Comparison of ENCODE assay signal across 12 mouse cellular contexts in the genomic region with DNA sequence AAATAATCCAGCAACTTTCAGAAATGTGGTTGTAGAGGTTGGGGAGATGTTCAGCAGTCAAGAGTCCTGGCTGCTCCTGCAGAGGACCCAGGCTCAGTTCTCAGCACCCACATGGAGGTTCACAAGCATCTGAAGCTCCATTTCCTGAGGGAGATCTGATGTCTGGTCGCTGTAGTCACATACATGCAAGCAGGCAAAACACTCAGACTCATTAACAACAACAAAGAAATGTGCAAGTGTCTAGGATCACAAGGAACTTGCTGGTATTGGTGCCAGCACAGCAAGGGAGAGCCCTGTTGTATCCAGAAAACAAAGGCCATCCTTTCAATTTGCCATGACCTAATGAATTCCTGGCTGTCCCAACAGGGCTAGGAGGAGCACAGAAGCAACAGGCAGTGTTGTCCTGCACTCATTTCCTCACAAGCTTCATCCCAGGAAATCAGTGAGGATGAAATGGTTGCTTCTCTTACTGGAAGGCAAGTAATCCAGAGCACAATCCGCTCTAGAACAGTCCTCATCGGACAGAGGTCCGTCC. TPM values are rescaled to one million over a fixed set of nuclear protein-coding genes. Genes with fewer than 3 reads are reported as not detected.
A peak's percentile ranks its signal among the peaks of the same experiment; 100 is the strongest.
DNase-seq lines count a peak whose midpoint lies in the region; ATAC-seq and TF ChIP-seq lines count a peak whose summit lies in the region.
"Had no signal": no experiment of that assay in that cellular context is flagged by ENCODE, and none has a peak within 500 bp of the region (broad histone marks: within the 10 kb centered on the region; RNA-seq: fewer than 3 reads in every experiment).

No protein-coding gene starts in this region.

- H3K9ac ChIP-seq in heart, embryonic 12.5 days: no peak overlapping the region
- no peak overlapping the region for H3K9ac ChIP-seq in hindbrain, embryonic 15.5 days
- H3K9ac ChIP-seq: limb, embryonic 13.5 days had no signal

- 78% methylated on average over 4 of the region's 4 CpGs for WGBS in heart, embryonic 12.5 days
- 86% methylated on average over 4 of the region's 4 CpGs for WGBS in hindbrain, embryonic 15.5 days

- intact Hi-C loops in heart, postnatal 14 days (cut with DNase I): no loop called here
- intact Hi-C loops in left cerebral cortex, adult 2 months (cut with DNase I): loop anchor here (5.0 kb wide), 2 partner anchors 79 to 199 kb away; a partner anchor contains a TSS
- intact Hi-C loops in left cerebral cortex, postnatal 14 days (cut with DNase I): loop anchor here (5.0 kb wide), 1 partner anchor 84 kb away; no protein-coding TSS in a partner anchor

- ATAC-seq in heart, embryonic 12.5 days (ENCODE audit: insufficient number of reproducible peaks, low FRiP score): no peak
- no peak for ATAC-seq in hindbrain, embryonic 15.5 days (ENCODE audit: low FRiP score, low read depth)

- H3K27me3 ChIP-seq in heart, embryonic 12.5 days (replicated peaks): no peaks in the 10 kb centered on the region
- no peaks in the 10 kb centered on the region for H3K27me3 ChIP-seq in hindbrain, embryonic 15.5 days
- H3K27me3 ChIP-seq: limb, embryonic 13.5 days had no signal

- H3K4me1 ChIP-seq in heart, embryonic 12.5 days (replicated peaks): peaks cover 39% of the 10 kb centered on the region
- peaks cover 39% of the 10 kb centered on the region for H3K4me1 ChIP-seq in hindbrain, embryonic 15.5 days (replicated peaks)

- H3K27ac ChIP-seq in heart, embryonic 12.5 days (ENCODE audit: poor library complexity, severe bottlenecking): peak overlapping the region; percentile 70
- H3K27ac ChIP-seq in left cerebral cortex, adult 2 months: peak overlapping the region; percentile 96
- no peak overlapping the region for H3K27ac ChIP-seq in hindbrain, embryonic 15.5 days (replicated peaks)
- H3K27ac ChIP-seq: limb, embryonic 13.5 days had no signal

- no peak for TF ChIP-seq CTCF in left cerebral cortex, adult 2 months (IDR thresholded peaks at IDR 0.05)

- peak overlapping the region; percentile 51 for H3K4me2 ChIP-seq in heart, embryonic 12.5 days
- peak overlapping the region; percentile 52; the same call in 1 of the 2 replicates for H3K4me2 ChIP-seq in hindbrain, embryonic 15.5 days
- H3K4me2 ChIP-seq: limb, embryonic 13.5 days had no signal

- no peaks in the 10 kb centered on the region for H3K9me3 ChIP-seq in heart, embryonic 12.5 days (replicated peaks)
- H3K9me3 ChIP-seq in hindbrain, embryonic 15.5 days: no peaks in the 10 kb centered on the region
- H3K9me3 ChIP-seq: limb, embryonic 13.5 days had no signal

- no peak for DNase-seq in heart, postnatal 14 days
- DNase-seq in left cerebral cortex, adult 2 months (ENCODE audit: extremely low spot score in 1 of 2, low spot score in 2 of 2): no peak
- DNase-seq in left cerebral cortex, postnatal 14 days (ENCODE audit: low spot score in 2 of 2): no peak
- DNase-seq in ES-CJ7 (ENCODE audit: low read depth, low spot score): peak; percentile 27
- DNase-seq in ovary, adult 18-20 months (ENCODE audit: low spot score): no peak
- no peak for DNase-seq in cerebellum, adult 11 months
- DNase-seq: adrenal gland, adult 2 months; lung, postnatal 10 days had no signal

- H3K36me3 ChIP-seq in heart, embryonic 12.5 days: no peaks in the 10 kb centered on the region
- no peaks in the 10 kb centered on the region for H3K36me3 ChIP-seq in hindbrain, embryonic 15.5 days

- peak overlapping the region; percentile 21 for H3K4me3 ChIP-seq in heart, embryonic 12.5 days
- H3K4me3 ChIP-seq in left cerebral cortex, adult 2 months: peak overlapping the region; percentile 62
- H3K4me3 ChIP-seq in hindbrain, embryonic 15.5 days: no peak overlapping the region
- H3K4me3 ChIP-seq: erythroblast, embryonic 14.5 days; limb, embryonic 13.5 days had no signal

RNA-seq across cellular contexts. Expression of a gene that starts 46.7 kb away (rescaled TPM):
- polyA plus RNA-seq in heart, embryonic 12.5 days (2016; fragmentation: Nextera tagmentation; extraction: Ambion mirVana): 64.8 and 66.0 TPM in 2 replicates
- total RNA-seq in heart, postnatal 14 days (2021): 10 to 100 TPM; 62.5 to 68.3 TPM
- 100 to 1,000 TPM; 425 to 476 TPM for total RNA-seq in left cerebral cortex, adult 2 months (2021)
- 100 to 1,000 TPM; 515 to 525 TPM for total RNA-seq in left cerebral cortex, postnatal 14 days (2021)
- 181 and 186 TPM in 2 replicates for polyA plus RNA-seq in hindbrain, embryonic 15.5 days (2015; fragmentation: Nextera tagmentation; extraction: Ambion mirVana)

Comparison
In these comparisons a context has a peak if more than half of its experiments do, and no peak if none do; other contexts are left out.
1. RNA of a gene that starts 46.7 kb away (total RNA-seq): 515 to 525 TPM in left cerebral cortex, postnatal 14 days and 425 to 476 TPM in left cerebral cortex, adult 2 months; 62.5 to 68.3 TPM in heart, postnatal 14 days; every median in the first group is over 4 times any median in the second.